Mouse (Mus musculus): ENCODE results near the gene Krt78.
A peak's percentile ranks its signal among the peaks of the same experiment; 100 is the strongest.

Gene Krt78

DNA sequence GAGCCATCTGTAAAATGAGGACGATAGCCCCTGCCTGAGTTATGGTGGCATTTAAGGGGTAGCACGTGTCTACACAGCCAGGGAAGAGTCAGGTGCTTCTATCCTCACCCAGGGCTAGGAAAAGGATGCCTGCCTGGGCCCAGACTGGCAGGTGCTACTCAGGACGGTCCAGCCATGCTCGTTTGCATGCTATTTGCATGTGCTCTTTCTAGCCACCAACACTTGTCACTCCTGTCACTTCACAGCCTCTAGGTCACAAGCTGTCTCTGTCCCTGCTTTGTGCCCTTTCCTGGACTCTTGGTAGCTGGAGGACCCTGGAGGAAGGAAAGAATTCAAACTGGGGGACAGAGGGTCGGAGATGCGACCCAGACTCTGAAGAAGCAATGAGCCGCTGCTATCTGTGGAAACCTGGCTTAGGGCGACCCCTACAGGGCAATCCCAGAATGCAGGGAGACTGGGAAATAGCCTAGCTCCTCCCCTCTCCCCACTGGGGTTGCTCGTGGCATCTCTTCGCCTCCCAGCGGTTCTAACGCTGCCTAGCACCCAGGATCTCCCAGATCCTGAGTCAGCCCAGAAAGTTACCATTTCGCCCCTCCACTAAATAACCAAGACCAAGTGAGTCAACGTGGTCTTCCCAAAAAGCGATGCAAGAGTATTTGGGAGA is 19.5 kb upstream of the Krt78 start:
- DNase-seq (ENCODE audit: inconsistent age in 2 of 2, low spot score in 1 of 2): peak; percentile 92 to 99

DNA sequence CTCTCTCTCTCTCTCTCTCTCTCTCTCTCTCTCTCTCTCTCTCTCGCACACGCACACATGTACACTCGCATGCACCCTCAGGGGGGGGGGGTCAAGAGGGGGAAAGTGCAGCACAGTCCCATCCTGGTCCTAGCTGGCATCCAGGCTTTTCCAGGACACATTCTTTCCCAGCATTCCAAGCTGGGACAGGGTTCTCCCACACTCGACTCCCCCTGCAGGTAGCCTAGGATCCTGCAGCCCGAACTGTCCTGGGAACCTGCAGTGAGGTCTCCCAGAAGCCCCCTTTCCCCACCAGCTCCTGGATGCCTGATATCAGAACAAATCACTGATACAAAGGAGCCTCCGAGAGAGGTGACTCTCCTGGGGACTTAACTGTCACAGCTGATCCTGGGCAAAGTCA is 16.4 kb upstream of the Krt78 start:
- DNase-seq (ENCODE audit: inconsistent age in 2 of 2, low spot score in 1 of 2): peak; percentile 33 to 76

- DNase-seq (ENCODE audit: inconsistent age in 2 of 2, low spot score in 1 of 2): no peak
Observed at GRCm38 (mm10) chr15:101966808-101967207, 12.7 kb upstream of the Krt78 start.

GRCm38 (mm10) chr15:101958891-101959290 is 4.8 kb upstream of the Krt78 start:
- DNase-seq (ENCODE audit: inconsistent age in 2 of 2, low spot score in 1 of 2): no peak

- DNase-seq (ENCODE audit: inconsistent age in 2 of 2, low spot score in 1 of 2): no peak
Observed at GRCm38 (mm10) chr15:101952733-101953474, 1.2 kb downstream of the Krt78 start.

DNA sequence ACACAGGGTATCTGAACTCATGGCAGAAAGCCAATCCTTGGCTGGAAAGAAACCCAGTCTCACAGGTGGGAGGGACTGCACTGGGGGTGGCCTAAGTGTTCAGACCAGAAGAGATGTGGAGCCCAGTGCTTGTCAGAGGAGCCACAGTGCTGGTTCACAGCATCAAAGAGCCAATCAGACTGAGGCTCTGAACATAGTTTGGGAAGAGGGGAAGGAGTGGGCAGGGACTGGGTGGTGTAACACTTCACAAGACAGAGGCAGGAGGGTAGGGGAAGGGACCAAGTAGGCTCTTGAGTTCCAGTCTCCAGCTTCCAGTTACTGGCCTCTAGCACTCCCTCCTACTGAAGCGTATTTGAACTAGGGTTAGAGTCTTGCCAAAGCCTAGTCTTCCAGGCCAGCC is 8.7 kb downstream of the Krt78 start:
- DNase-seq (ENCODE audit: inconsistent age in 2 of 2, low spot score in 1 of 2): no peak

DNA sequence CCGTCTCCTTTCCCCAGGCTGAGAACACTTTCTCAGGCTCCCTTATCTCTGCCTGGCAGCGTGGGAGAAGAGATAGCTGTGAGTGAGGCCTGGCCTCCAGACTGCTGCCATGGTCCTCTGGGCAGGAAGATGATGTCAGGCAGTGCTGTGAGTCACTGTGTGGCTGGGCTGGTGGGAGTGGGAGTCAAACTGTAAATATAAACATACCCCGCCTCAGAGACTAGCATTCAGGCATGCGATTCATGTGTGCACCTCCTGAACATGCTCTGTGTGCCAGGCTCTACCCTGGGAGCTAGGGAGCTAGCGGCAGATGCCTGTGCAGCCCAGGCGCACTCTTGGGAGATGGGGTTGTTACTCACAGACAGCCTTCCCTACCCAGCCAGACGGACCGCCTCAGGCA is 12.1 kb downstream of the Krt78 start:
- peak; percentile 19 to 41 for DNase-seq (ENCODE audit: inconsistent age in 2 of 2, low spot score in 1 of 2)

DNA sequence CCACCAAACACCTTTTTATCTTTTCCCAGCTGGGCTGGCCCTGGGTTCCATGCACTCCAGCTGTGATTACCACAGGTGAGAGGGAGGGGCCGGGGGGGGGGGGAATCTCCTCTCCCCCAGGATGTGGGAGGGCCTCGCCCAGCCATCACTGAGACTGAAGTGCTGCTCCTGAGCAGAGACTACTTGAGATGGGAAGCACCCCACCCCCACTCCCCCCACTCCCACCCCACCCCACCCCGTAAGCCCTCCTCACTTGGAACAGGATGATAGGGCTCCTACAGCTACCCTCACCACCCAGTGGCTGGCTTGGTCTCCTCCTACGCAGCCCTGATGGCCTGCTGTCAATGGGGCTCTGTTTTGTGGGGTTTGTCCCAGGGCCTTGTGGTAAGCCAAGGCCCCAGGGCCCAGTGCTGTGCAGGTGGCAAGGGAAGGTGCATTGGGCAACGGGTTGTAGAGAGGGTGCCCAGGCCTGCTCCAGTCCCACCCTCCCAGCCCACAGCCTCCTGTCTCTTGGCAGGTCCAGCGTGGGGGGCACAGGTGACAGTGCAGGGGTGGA is 13.7 kb downstream of the Krt78 start, which contains the start of gene Krt79:
Gene Krt79, minus strand, starts transcription at position 51 of the 556 bp plus-strand sequence.
- no peak for DNase-seq (ENCODE audit: inconsistent age in 2 of 2, low spot score in 1 of 2)

- peak in 1 of 2 experiments; percentile 50 for DNase-seq (ENCODE audit: inconsistent age in 2 of 2, low spot score in 1 of 2)
Observed at GRCm38 (mm10) chr15:101938600-101939308, 15.3 kb downstream of the Krt78 start.

- DNase-seq (ENCODE audit: inconsistent age in 2 of 2, low spot score in 1 of 2): no peak
Observed at GRCm38 (mm10) chr15:101933024-101933423, 21.1 kb downstream of the Krt78 start.

GRCm38 (mm10) chr15:101929666-101930065 is 24.4 kb downstream of the Krt78 start:
- peak; percentile 21 to 75 for DNase-seq (ENCODE audit: inconsistent age in 2 of 2, low spot score in 1 of 2)

GRCm38 (mm10) chr15:101929087-101929486 is 25.0 kb downstream of the Krt78 start:
- DNase-seq (ENCODE audit: inconsistent age in 2 of 2, low spot score in 1 of 2): peak in 1 of 2 experiments; percentile 38

DNA sequence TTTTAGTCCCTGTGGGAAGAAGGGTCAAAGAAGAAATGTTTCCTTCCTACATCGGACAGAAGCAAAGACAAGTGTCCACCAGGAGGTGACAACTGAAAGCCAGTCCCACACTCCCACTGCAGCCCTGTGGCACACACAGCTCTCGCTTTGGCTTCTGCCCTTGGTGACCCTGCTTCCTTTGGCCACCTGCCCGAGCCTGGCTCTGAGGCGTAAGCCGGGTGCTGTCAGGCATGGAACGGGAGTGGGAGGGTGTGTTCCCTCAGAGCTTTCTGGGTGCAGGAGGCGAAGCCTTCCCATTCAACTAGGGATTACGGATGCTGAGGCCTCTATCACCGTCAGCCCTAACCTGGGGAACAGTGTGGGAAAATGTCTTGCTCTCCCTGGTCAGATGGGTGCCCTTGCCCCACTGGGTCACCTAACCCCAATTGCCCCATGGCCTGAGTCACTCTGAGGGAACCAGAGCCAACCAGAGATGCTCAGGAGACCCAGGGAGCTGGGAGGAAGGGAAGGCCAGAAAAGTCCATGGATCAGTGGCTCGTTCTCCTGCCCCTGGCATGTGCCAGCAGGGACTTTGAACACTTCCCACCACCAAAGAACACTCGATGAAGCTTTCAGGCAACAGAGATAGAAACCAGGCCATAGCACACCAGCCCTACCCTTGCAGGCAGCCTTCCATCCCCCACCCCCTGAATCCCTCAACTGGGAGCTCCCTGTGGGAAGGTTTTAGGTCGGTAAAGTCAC is 26.6 kb downstream of the Krt78 start:
- DNase-seq (ENCODE audit: inconsistent age in 2 of 2, low spot score in 1 of 2): peak; percentile 16 to 82

GRCm38 (mm10) chr15:101925041-101925440 is 29.0 kb downstream of the Krt78 start:
- no peak for DNase-seq (ENCODE audit: inconsistent age in 2 of 2, low spot score in 1 of 2)

- no peak for DNase-seq (ENCODE audit: inconsistent age in 2 of 2, low spot score in 1 of 2)
Observed at GRCm38 (mm10) chr15:101924635-101925034, 29.5 kb downstream of the Krt78 start, which contains the start of gene Krt4. Gene Krt4, minus strand, starts transcription at chr15:101924735.

DNA sequence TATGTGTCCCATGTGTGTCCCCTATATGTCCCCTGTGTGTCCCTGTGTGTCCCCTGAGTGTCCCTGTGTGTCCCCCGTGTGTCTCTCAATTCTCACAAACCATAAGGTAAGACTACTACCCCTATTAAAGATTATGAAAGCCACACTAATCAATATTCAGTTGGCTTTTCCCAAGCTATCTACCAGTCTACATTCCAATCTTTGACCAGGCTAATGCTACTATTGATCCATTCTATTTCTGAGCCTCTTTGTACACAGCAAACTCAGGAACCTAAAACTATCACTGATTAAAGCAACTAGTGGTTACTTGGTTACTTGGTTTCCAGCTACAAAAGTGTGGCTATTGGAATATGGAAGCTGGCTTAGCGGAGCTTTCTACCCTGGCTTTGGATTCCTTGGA is 31.8 kb downstream of the Krt78 start:
- no peak for DNase-seq (ENCODE audit: inconsistent age in 2 of 2, low spot score in 1 of 2)

- DNase-seq (ENCODE audit: inconsistent age in 2 of 2, low spot score in 1 of 2): peak; percentile 15 to 55
Observed at GRCm38 (mm10) chr15:101916072-101916471, 38.0 kb downstream of the Krt78 start.

DNA sequence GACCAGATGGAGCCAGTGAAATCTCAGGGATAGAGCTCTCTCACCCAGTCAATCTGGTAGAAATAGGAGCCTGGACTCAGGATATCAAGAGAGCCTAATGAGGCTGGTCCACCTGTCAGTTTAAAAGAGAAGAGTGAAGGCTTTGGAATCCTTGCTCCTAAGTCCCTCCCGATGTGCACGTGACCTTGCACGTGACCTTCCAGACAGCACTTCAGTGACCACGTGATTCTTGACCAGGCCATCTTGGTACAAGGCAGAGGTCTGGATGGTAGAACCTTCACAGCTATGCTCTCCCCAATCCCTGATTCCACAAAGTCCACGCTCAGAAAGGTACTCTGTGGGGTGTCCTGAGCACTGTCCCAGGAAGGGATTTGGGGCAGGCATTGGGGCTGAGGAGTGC is 49.2 kb downstream of the Krt78 start:
- no peak for DNase-seq (ENCODE audit: inconsistent age in 2 of 2, low spot score in 1 of 2)

DNA sequence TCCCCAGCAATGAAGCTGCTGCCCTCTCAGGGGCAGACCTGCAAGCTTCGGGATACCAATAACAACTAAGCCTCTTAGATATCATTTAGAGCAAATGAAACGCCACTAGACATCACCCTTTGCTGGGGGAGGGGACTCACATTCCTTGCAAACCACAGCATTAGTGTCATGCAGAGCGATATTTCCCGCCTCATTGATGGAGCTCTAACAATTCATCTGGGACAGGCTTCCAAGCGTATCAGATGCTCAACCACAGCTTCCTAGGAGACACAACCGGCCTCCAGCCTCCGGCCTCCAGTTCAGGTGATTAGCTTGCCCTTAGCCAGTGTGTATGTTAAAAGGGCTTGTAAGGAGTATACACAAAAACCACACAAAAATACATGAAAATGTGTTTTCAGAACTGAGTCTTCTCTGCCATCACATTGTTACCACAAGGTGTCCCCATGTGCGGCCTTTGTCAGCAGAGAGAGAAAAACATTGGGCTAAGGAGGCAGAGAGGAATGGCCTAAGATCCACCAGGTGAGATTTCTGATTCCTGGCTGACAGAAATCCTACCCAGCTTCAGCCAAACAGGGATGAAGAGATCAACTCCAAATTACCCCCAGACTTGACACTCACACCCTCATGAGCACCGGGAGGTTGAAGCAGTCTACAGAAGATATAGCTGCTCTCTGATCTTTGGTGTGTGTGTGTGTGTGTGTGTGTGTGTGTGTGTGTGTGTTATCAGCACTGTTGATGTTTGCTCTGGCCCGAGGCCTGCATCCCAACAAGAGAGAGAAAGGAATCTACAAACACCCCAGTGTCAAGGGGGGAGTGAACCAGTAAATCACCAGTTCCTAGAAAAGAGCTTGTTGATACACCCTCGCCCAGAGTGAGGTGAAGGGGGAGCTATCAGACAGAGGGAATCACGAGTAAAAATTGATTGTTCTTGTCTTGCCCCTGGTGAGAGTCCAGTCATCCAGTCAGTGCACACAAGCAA is 51.6 kb downstream of the Krt78 start:
- DNase-seq (ENCODE audit: inconsistent age in 2 of 2, low spot score in 1 of 2): no peak

Measured in adrenal gland, adult (tissue).